32 mouse cellular contexts compared by ENCODE assay signal in the genomic region with DNA sequence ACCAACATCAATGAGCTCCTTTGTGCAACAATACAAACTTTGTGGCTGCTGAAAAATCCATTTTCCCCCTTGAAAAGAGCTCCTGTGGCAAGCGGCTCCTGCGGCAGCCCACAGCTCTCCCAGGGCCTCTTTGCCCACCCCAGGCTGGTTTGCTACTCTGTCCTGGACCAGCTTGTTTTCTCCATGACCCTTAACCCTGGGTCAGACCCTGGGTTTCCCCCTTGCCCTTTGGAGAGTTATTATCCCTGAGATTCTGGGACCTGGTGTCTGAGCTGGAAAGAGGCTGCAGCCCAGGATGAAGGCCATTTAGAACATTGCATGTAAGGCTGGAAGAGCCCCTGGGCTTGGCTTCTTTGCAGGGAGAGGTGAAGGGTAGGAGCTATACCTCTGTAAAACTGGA. TPM values are rescaled to one million over a fixed set of nuclear protein-coding genes. Genes with fewer than 3 reads are reported as not detected.
DNase-seq lines count a peak whose midpoint lies in the region; ATAC-seq lines count a peak whose summit lies in the region.
"Had no signal": no experiment of that assay in that cellular context is flagged by ENCODE, and none has a peak within 500 bp of the region (broad histone marks: within the 10 kb centered on the region; RNA-seq: fewer than 3 reads in every experiment).

No protein-coding gene starts in this region.

- 47% methylated on average over 2 of the region's 2 CpGs for WGBS in heart, embryonic 10.5 days
- WGBS in midbrain, embryonic 10.5 days, result 11% methylated on average over 2 of the region's 2 CpGs
- 17% methylated on average over 2 of the region's 2 CpGs for WGBS in midbrain, embryonic 14.5 days
- WGBS in limb, embryonic 10.5 days, result 25% methylated on average over 2 of the region's 2 CpGs

- no peak for ATAC-seq in midbrain, embryonic 14.5 days (ENCODE audit: low FRiP score, low TSS enrichment)
- ATAC-seq: CD4-positive, CD25-positive, alpha-beta regulatory T cell, adult 4 months; forebrain, embryonic 16.5 days; hindbrain, embryonic 16.5 days; intestine, postnatal 0 days; liver, embryonic 12.5 days; liver, postnatal 0 days; midbrain, embryonic 16.5 days had no signal

- peaks cover 78% of the 10 kb centered on the region for H3K4me1 ChIP-seq in heart, embryonic 10.5 days
- H3K4me1 ChIP-seq in midbrain, embryonic 10.5 days, result peaks cover 85% of the 10 kb centered on the region
- H3K4me1 ChIP-seq in midbrain, embryonic 14.5 days (ENCODE audit: control insufficient read depth, insufficient read depth, low read length), result peaks cover 26% of the 10 kb centered on the region
- H3K4me1 ChIP-seq in limb, embryonic 10.5 days, result peaks cover 89% of the 10 kb centered on the region

- H3K4me2 ChIP-seq in midbrain, embryonic 14.5 days (ENCODE audit: low read length), result no peak overlapping the region
- H3K4me2 ChIP-seq: heart, embryonic 11.5 days; liver, embryonic 12.5 days; neural tube, embryonic 12.5 days had no signal

- 0 out of 2 replicates have a peak overlapping the region, but pooled peaks have one; percentile 49 for H3K27ac ChIP-seq in heart, embryonic 10.5 days
- no peak overlapping the region for H3K27ac ChIP-seq in midbrain, embryonic 10.5 days (replicated peaks)
- H3K27ac ChIP-seq in midbrain, embryonic 14.5 days (replicated peaks; ENCODE audit: low read depth, low read length), result no peak overlapping the region
- peak overlapping the region; percentile 99 for H3K27ac ChIP-seq in limb, embryonic 10.5 days
- H3K27ac ChIP-seq: gastrocnemius, adult 2 months; liver, embryonic 12.5 days; neural tube, embryonic 12.5 days had no signal

- H3K27me3 ChIP-seq in heart, embryonic 10.5 days (ENCODE audit: insufficient read depth, poor library complexity, severe bottlenecking), result peaks cover 73% of the 10 kb centered on the region
- peaks cover 98% of the 10 kb centered on the region for H3K27me3 ChIP-seq in midbrain, embryonic 10.5 days (ENCODE audit: low read depth, poor library complexity, severe bottlenecking)
- peaks cover 80% of the 10 kb centered on the region for H3K27me3 ChIP-seq in midbrain, embryonic 14.5 days (ENCODE audit: control insufficient read depth, insufficient read depth, low read length)
- H3K27me3 ChIP-seq in limb, embryonic 10.5 days (ENCODE audit: low read depth, poor library complexity, severe bottlenecking), result no peaks in the 10 kb centered on the region; the same call in 1 of the 2 replicates

- no peak for DNase-seq in heart, embryonic 10.5 days (ENCODE audit: low spot score)
- DNase-seq in heart, adult 9 months (ENCODE audit: low spot score in 2 of 2), result no peak
- peak; percentile 20 for DNase-seq in midbrain, embryonic 10.5 days (ENCODE audit: low spot score)
- DNase-seq in midbrain, embryonic 14.5 days, result no peak
- peak; percentile 36 for DNase-seq in limb, embryonic 10.5 days (ENCODE audit: low spot score)
- no peak for DNase-seq in liver
- DNase-seq in gastrocnemius, postnatal 25 days, result no peak
- DNase-seq: adrenal gland, postnatal 14 days; cerebellum, adult 11 months; cerebellum, adult 9-10 months; cerebellum, postnatal 36 days; gastrocnemius, adult 2 months; heart, postnatal 4 days; kidney, adult 9 months; kidney, postnatal 10 days; layer of hippocampus, postnatal 36 days; left cerebral cortex, postnatal 4 days; liver, postnatal 0 days; lung, postnatal 36 days; right cerebral cortex, adult 18-20 months; right cerebral cortex, postnatal 4 days; thymus, postnatal 4 days had no signal

- H3K9ac ChIP-seq in midbrain, embryonic 14.5 days (replicated peaks; ENCODE audit: low read length), result no peak overlapping the region
- H3K9ac ChIP-seq: liver, embryonic 12.5 days; liver, postnatal 0 days; neural tube, embryonic 12.5 days had no signal

- no peaks in the 10 kb centered on the region for H3K36me3 ChIP-seq in heart, embryonic 10.5 days
- H3K36me3 ChIP-seq in midbrain, embryonic 10.5 days, result no peaks in the 10 kb centered on the region
- no peaks in the 10 kb centered on the region for H3K36me3 ChIP-seq in midbrain, embryonic 14.5 days (ENCODE audit: control insufficient read depth, insufficient read depth, low read length)
- no peaks in the 10 kb centered on the region for H3K36me3 ChIP-seq in limb, embryonic 10.5 days
- H3K36me3 ChIP-seq: forebrain, embryonic 10.5 days; liver, embryonic 12.5 days; neural tube, embryonic 12.5 days had no signal

- no peaks in the 10 kb centered on the region for H3K9me3 ChIP-seq in heart, embryonic 10.5 days
- H3K9me3 ChIP-seq in midbrain, embryonic 10.5 days (replicated peaks), result no peaks in the 10 kb centered on the region
- no peaks in the 10 kb centered on the region for H3K9me3 ChIP-seq in midbrain, embryonic 14.5 days (ENCODE audit: control insufficient read depth, low read length)
- no peaks in the 10 kb centered on the region for H3K9me3 ChIP-seq in limb, embryonic 10.5 days (replicated peaks)
- H3K9me3 ChIP-seq: forebrain, embryonic 10.5 days; liver, embryonic 12.5 days; neural tube, embryonic 12.5 days had no signal

- H3K4me3 ChIP-seq in heart, embryonic 10.5 days, result no peak overlapping the region
- no peak overlapping the region for H3K4me3 ChIP-seq in midbrain, embryonic 10.5 days
- no peak overlapping the region for H3K4me3 ChIP-seq in midbrain, embryonic 14.5 days (replicated peaks; ENCODE audit: low read depth, low read length)
- H3K4me3 ChIP-seq in limb, embryonic 10.5 days, result peak overlapping the region; percentile 18; the same call in 1 of the 2 replicates
- H3K4me3 ChIP-seq: forebrain, embryonic 10.5 days; gastrocnemius, adult 2 months; liver, embryonic 12.5 days; myocyte; neural tube, embryonic 12.5 days had no signal

RNA-seq across cellular contexts. Expression of a gene that starts 4.1 kb away (rescaled TPM):
- 17.5 and 20.8 TPM in 2 replicates for polyA plus RNA-seq in heart, embryonic 10.5 days (2016; fragmentation: Nextera tagmentation; extraction: Ambion mirVana)
- 13.9 and 17.6 TPM in 2 replicates for polyA plus RNA-seq in midbrain, embryonic 10.5 days (2016; fragmentation: Nextera tagmentation; extraction: Ambion mirVana)
- 4.0 and 7.9 TPM in 2 replicates for polyA plus RNA-seq in midbrain, embryonic 14.5 days (2014; fragmentation: Nextera tagmentation; extraction: Ambion mirVana)
- 50.6 and 71.2 TPM in 2 replicates for polyA plus RNA-seq in limb, embryonic 10.5 days (2016; fragmentation: Nextera tagmentation; extraction: Ambion mirVana)
- total RNA-seq in gastrocnemius, postnatal 25 days (2021), result 1 to 10 TPM; 7.3 to 9.4 TPM
- polyA plus RNA-seq: myocyte had no signal

Comparison
In these comparisons a context has a peak if more than half of its experiments do, and no peak if none do; other contexts are left out.
1. DNase-seq: peak in midbrain, embryonic 10.5 days (single experiment) and limb, embryonic 10.5 days (single experiment); none in heart, embryonic 10.5 days (single experiment), heart, adult 9 months (0 of 2), midbrain, embryonic 14.5 days (single experiment), liver (single experiment) and gastrocnemius, postnatal 25 days (single experiment).
2. H3K27ac ChIP-seq: peak in heart, embryonic 10.5 days (single experiment) and limb, embryonic 10.5 days (single experiment); none in midbrain, embryonic 10.5 days (single experiment) and midbrain, embryonic 14.5 days (single experiment).